Mouse (Mus musculus) layer of hippocampus, postnatal 25 days (tissue): ENCODE results near the gene Supv3l1. TPM values are rescaled to one million over a fixed set of nuclear protein-coding genes. Genes with fewer than 3 reads are reported as not detected.

Experiments
- DNase-seq, 2 experiments: peaks; one replicate each; pipeline ENCODE4 v3.0.0; 2022; ENCODE audit warnings: mixed read lengths in 2 of 2, low spot score in 1 of 2; ENCODE audit errors: extremely low spot score in 1 of 2
- total RNA-seq, 2 experiments: library from RNA; stranded (reverse); gene quantifications; 2 replicates each; pipeline ENCODE4 v1.2.3; 2021

The Supv3l1 gene
- total RNA-seq, 2 experiments from 2014 or later: 23.6 to 24.7 TPM

DNA sequence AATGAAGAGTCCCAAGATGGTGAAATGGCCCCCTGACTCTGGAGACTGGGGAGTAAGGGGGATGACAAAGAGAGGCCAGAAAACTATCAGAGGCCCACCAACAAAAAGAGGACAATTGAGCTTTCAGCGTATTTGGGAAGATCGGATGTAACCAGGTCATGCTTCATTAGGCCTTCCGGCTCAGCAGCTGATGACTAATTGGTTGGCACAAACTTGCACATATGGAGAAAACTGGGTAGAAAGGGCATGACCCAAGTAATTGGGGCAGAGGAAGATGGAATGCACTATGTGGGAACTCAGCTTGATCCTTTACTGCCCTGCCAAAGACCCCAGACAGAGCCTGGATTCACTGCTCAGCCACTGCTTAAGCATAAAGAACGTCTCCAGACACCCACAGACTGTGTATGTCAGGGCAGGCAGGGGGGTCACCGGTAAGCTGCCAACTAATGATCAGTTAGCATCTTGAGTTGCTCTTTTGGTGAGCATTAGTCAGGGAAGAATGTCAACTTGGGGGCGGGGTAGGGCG lies 30.6 kb downstream of the Supv3l1 start:
- no peak for DNase-seq

DNA sequence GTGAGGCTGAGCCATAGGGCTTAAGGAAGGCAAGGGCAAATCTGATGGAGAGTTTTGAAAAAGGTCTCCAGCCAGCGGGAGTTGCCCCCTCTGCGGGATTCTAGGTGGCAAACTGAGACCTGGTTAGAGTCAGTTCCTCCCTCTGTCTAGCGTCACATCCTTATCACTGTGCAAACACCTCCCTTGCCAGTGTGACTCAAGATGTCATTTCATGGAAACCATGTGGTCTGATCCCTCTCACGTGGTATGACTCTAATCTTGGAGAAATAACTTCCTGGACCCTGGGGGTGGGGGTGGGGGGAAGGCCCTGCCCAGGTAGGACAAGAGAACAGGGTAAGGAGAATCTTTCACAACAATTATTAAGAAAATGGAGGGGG lies 35.9 kb downstream of the Supv3l1 start:
- DNase-seq: no peak

DNA sequence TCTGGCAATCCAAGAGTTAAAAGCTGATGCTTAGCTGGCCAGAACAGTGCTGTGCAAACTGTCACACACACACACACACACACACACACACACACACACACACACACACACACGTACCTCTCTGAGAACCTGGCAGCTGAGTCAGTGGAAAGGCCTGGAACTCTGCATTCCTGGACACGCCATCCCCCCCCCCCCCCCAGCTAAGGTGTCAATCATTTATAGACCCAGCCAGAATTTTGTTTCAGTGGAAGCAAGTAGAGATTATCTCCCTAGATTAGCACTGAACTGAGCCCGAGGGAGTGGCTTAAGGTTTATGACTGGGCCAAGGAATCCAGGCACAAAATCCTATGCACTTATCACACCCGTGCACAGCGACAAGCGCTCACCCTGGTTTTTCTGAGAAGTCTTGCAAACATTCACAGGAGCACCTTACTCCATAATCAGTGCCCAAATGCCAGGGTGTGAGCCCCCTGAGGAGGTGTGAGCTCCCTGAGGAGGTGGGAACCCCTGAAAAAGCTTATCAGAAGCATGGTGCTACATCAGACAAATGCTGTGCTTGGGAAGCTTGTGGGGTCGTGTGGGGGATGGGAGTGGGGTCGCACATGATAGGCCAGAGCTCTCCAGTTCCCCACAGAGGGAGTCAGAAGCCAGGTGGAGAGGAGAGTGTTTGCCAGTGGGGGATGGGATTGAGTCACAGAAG lies 36.5 kb downstream of the Supv3l1 start:
- no peak for DNase-seq

DNA sequence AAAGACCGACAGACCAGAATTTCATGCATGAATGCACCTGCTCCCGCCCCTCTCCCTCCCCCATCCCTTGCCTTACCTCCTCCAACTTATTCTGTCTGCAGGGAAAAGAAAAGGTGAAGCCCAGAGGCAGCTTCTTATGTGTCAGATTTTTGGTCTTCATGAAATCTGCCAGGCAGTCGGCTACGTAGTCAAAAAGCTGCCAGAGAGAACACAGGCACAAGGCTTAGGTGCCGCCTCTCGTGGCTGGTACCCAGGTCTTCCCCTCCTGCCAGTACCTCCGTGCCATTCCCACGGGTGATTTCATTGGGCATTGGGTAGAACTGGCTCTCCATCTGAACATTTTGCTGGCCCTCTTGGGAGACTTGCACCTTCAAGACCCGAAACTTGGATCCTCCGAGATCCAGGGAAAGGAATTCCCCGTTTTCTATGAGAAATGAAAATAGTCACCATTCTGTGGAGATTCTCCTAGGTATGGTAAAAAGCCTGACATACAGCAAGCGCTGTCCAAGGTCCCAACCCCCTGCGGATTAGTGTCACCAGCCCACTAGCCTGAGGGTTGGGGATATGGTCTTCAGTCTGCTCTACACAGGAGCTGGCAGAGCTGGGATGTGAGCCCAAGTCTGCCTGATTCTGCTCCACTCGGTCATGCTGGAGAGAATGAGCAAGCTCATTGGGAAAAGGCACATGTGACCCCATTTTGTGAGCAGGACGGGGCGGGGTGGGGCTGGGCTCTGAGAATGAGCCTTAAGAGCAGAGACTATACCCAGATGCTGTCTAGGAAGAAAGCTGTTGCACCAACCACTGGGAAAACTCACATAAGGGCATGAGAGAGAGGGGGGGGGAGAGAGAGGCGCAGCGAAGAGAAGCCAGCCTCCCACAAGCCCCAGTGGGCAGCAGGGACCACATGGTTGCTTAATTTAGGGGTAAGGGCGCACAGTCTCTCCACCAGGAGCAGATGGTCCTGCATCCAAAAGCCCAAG lies 37.8 kb downstream of the Supv3l1 start:
- no peak for DNase-seq

- DNase-seq: peak; percentile 48 to 66
Measured at GRCm38 (mm10) chr10:62410943-62411342, 38.6 kb downstream of the Supv3l1 start.

- DNase-seq: no peak
Measured at GRCm38 (mm10) chr10:62404901-62405300, 44.6 kb downstream of the Supv3l1 start.

DNA sequence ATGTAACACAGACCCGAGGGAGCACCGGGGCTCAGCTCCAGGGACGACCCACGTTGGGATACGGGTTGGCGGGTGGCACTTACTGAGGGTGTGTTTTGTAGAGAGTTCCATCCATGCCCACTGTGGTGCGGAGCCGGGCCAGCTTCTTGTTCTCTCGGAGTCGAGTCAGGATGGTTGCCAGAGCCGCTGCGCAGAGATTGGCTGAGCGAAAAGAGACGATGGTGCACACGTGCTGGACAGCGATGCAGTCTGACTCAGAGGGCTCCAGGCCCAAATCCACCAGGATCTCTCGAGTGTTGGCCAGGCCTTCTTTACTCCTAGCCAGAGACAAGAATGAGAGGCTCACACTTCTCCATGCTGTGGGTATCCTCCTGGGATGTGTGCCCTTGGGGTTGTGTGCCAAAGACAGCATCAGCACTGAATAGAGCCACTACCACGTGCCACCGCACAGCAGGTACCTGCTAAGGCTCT lies 47.9 kb downstream of the Supv3l1 start:
- no peak for DNase-seq

GRCm38 (mm10) chr10:62383011-62383410 lies 66.5 kb downstream of the Supv3l1 start:
- DNase-seq: no peak

GRCm38 (mm10) chr10:62380936-62381335 lies 68.6 kb downstream of the Supv3l1 start:
- DNase-seq: no peak

GRCm38 (mm10) chr10:62379808-62380207 lies 69.7 kb downstream of the Supv3l1 start, which contains the start of gene Hk1:
Gene Hk1, minus strand, starts transcription at chr10:62379908.
- no peak for DNase-seq

Other genes starting within 250 kb of the Supv3l1 start
- gene Tspan15, start 218.5 kb downstream of the Supv3l1 start, total RNA-seq: 10 to 100 TPM; 20.7 to 21.3 TPM
- under 1 TPM in 1 of 2 experiments, not detected in 1; 0.20 TPM for gene Tacr2, start 197.3 kb downstream of the Supv3l1 start, total RNA-seq
- gene Hk1, start 69.8 kb downstream of the Supv3l1 start, total RNA-seq: 100 to 1,000 TPM; 297 to 303 TPM
- 1 to 10 TPM; 2.3 to 3.8 TPM for gene Hkdc1, start 27.2 kb downstream of the Supv3l1 start, total RNA-seq
- gene 4930507D05Rik, start 249 bp downstream of the Supv3l1 start, total RNA-seq: 1 to 10 TPM; 1.2 to 2.0 TPM
- 10 to 100 TPM; 41.0 to 45.9 TPM for gene Vps26a, start 37.1 kb upstream of the Supv3l1 start, total RNA-seq
- 1 to 10 TPM; 7.9 TPM for gene Srgn, start 77.7 kb upstream of the Supv3l1 start, total RNA-seq
- gene Kif1bp, start 128.7 kb upstream of the Supv3l1 start, total RNA-seq: 100 to 1,000 TPM; 212 to 215 TPM
- gene Ddx21, start 152.5 kb upstream of the Supv3l1 start, total RNA-seq: 10 to 100 TPM; 20.4 to 25.3 TPM
- 10 to 100 TPM; 75.7 to 87.6 TPM for gene Ddx50, start 201.5 kb upstream of the Supv3l1 start, total RNA-seq